Mouse (Mus musculus) CH12.LX (cell line): ENCODE measurements around the gene Slc6a4. TPM values are rescaled to one million over a fixed set of nuclear protein-coding genes. Genes with fewer than 3 reads are reported as not detected.

Source experiments
- DNase-seq: peaks from one replicate; pipeline ENCODE4 v3.0.0-alpha.2; 2013; ENCODE audit errors: extremely low read depth
- H3K27ac ChIP-seq: 2 replicates; pipeline ENCODE4 v1.5.1; 2012; ENCODE audit warnings: low read depth, mild to moderate bottlenecking, control low read depth, moderate library complexity; ENCODE audit not compliant: insufficient read depth
- H3K27me3 ChIP-seq: replicated peaks from 2 replicates; pipeline ENCODE3; 2012; ENCODE audit warnings: inconsistent platforms
- H3K36me3 ChIP-seq, 2 experiments: replicated peaks in 1 of 2; 2 replicates each; pipeline versions ENCODE3 to v1.6.1; 2012; ENCODE audit warnings: inconsistent platforms in 1 of 2, low read length in 1 of 2, mild to moderate bottlenecking in 1 of 2, mixed read lengths in 1 of 2, moderate library complexity in 1 of 2; ENCODE audit not compliant: control insufficient read depth in 1 of 2, insufficient read depth in 1 of 2
- H3K4me1 ChIP-seq, 2 experiments: 2 replicates each; pipeline ENCODE4 v1.6.1; 2012; ENCODE audit warnings: inconsistent platforms in 1 of 2, moderate library complexity in 1 of 2; ENCODE audit not compliant: insufficient read depth in 2 of 2, control insufficient read depth in 1 of 2
- H3K4me2 ChIP-seq: 2 replicates; pipeline ENCODE4 v1.6.1; 2012; ENCODE audit warnings: low read depth, mild to moderate bottlenecking, control low read depth; ENCODE audit not compliant: poor library complexity, insufficient read depth, severe bottlenecking
- H3K4me3 ChIP-seq, 3 experiments: fragments of 150-350 bp in 1 of 3; sonication (generic) in 1 of 3; replicated peaks in 1 of 3; 2 replicates each; pipeline versions ENCODE3 to v1.5.1; 2011 to 2012; ENCODE audit warnings: low read depth in 2 of 3, low read length in 2 of 3, mild to moderate bottlenecking in 2 of 3, moderate library complexity in 2 of 3, control low read depth in 1 of 3, improper control_type of control experiment in 1 of 3, inconsistent platforms in 1 of 3, mixed read lengths in 1 of 3; ENCODE audit not compliant: poor library complexity in 1 of 3
- H3K79me2 ChIP-seq: replicated peaks from 2 replicates; pipeline ENCODE4 v1.6.1; 2012; ENCODE audit warnings: mild to moderate bottlenecking, moderate library complexity; ENCODE audit not compliant: control insufficient read depth, poor library complexity, insufficient read depth, severe bottlenecking; ENCODE audit errors: extremely low read depth
- H3K9ac ChIP-seq: 2 replicates; pipeline ENCODE4 v1.6.1; 2012; ENCODE audit warnings: low read depth, mild to moderate bottlenecking, control low read depth, moderate library complexity; ENCODE audit not compliant: insufficient read depth
- H3K9me3 ChIP-seq: replicated peaks from 2 replicates; pipeline ENCODE3; 2012; ENCODE audit warnings: low read length, inconsistent platforms, mixed read lengths
- BHLHE40 ChIP-seq: IDR thresholded peaks from 2 replicates; pipeline ENCODE4 v1.6.1; 2011; ENCODE audit warnings: mild to moderate bottlenecking, low read depth, low read length, improper control_type of control experiment
- CHD2 ChIP-seq: IDR thresholded peaks from 2 replicates; pipeline ENCODE4 v1.6.1; 2011; ENCODE audit warnings: low read length, improper control_type of control experiment
- E2F4 ChIP-seq: IDR thresholded peaks from 2 replicates; pipeline ENCODE4 v1.6.1; 2011; ENCODE audit warnings: low read depth, low read length, improper control_type of control experiment; ENCODE audit not compliant: insufficient replicate concordance
- ELF1 ChIP-seq: IDR thresholded peaks from 2 replicates; pipeline ENCODE4 v1.6.1; 2014; ENCODE audit warnings: low read depth, mild to moderate bottlenecking, inconsistent platforms, low read length, improper control_type of control experiment
- EP300 ChIP-seq: IDR thresholded peaks from 2 replicates; pipeline ENCODE4 v1.6.1; 2011; ENCODE audit warnings: low read length, improper control_type of control experiment
- ETS1 ChIP-seq: conservative IDR thresholded peaks from 2 replicates; pipeline ENCODE4 v1.6.1; 2012; ENCODE audit warnings: low read depth, mild to moderate bottlenecking, inconsistent platforms, low read length, improper control_type of control experiment, moderate library complexity
- GABPA ChIP-seq: IDR thresholded peaks from 2 replicates; pipeline ENCODE4 v1.6.1; 2012; ENCODE audit warnings: low read depth, low read length, improper control_type of control experiment, inconsistent platforms; ENCODE audit not compliant: insufficient replicate concordance
- HCFC1 ChIP-seq: IDR thresholded peaks from 2 replicates; pipeline ENCODE4 v1.6.1; 2012; ENCODE audit warnings: low read depth, mild to moderate bottlenecking, inconsistent platforms, low read length, improper control_type of control experiment
- IRF4 ChIP-seq: IDR thresholded peaks from 2 replicates; pipeline ENCODE4 v1.6.1; 2014; ENCODE audit warnings: low read depth, mild to moderate bottlenecking, inconsistent platforms, low read length, improper control_type of control experiment
- JUND ChIP-seq: conservative IDR thresholded peaks from 2 replicates; pipeline ENCODE4 v1.6.1; 2011; ENCODE audit warnings: low read depth, low read length, improper control_type of control experiment
- KAT2A ChIP-seq: IDR thresholded peaks from 2 replicates; pipeline ENCODE4 v1.6.1; 2012; ENCODE audit warnings: low read length, improper control_type of control experiment, inconsistent platforms; ENCODE audit not compliant: insufficient replicate concordance
- MAX ChIP-seq: IDR thresholded peaks from 2 replicates; pipeline ENCODE4 v1.6.1; 2011; ENCODE audit warnings: low read length, improper control_type of control experiment
- MAZ ChIP-seq: IDR thresholded peaks from 2 replicates; pipeline ENCODE4 v1.6.1; 2012; ENCODE audit warnings: low read depth, mild to moderate bottlenecking, inconsistent platforms, low read length, improper control_type of control experiment, moderate library complexity
- NELFE ChIP-seq: IDR thresholded peaks from 2 replicates; pipeline ENCODE4 v1.6.1; 2011; ENCODE audit warnings: low read depth, low read length, improper control_type of control experiment
- NRF1 ChIP-seq: IDR thresholded peaks from 2 replicates; pipeline ENCODE4 v1.6.1; 2014; ENCODE audit warnings: low read depth, mild to moderate bottlenecking, inconsistent platforms, low read length, improper control_type of control experiment, moderate library complexity
- POLR2A ChIP-seq: IDR thresholded peaks from 2 replicates; pipeline ENCODE4 v1.6.1; 2011; ENCODE audit warnings: low read depth, mild to moderate bottlenecking, improper control_type of control experiment, low read length
- RAD21 ChIP-seq: IDR thresholded peaks from 2 replicates; pipeline ENCODE4 v1.6.1; 2011; ENCODE audit warnings: low read depth, mild to moderate bottlenecking, low read length, improper control_type of control experiment, moderate library complexity
- SIN3A ChIP-seq: IDR thresholded peaks from 2 replicates; pipeline ENCODE4 v1.6.1; 2012; ENCODE audit warnings: low read length, improper control_type of control experiment, inconsistent platforms
- SMC3 ChIP-seq: IDR thresholded peaks from 2 replicates; pipeline ENCODE4 v1.6.1; 2011; ENCODE audit warnings: low read depth, low read length, improper control_type of control experiment
- TBP ChIP-seq: conservative IDR thresholded peaks from 2 replicates; pipeline ENCODE4 v1.6.1; 2011; ENCODE audit warnings: low read depth, low read length, improper control_type of control experiment
- TCF12 ChIP-seq: IDR thresholded peaks from 2 replicates; pipeline ENCODE4 v1.6.1; 2014; ENCODE audit warnings: low read depth, mild to moderate bottlenecking, inconsistent platforms, low read length, improper control_type of control experiment
- UBTF ChIP-seq: IDR thresholded peaks from 2 replicates; pipeline ENCODE4 v1.6.1; 2012; ENCODE audit warnings: low read depth, mild to moderate bottlenecking, inconsistent platforms, low read length, improper control_type of control experiment, moderate library complexity
- USF1 ChIP-seq: IDR thresholded peaks from 2 replicates; pipeline ENCODE4 v1.6.1; 2014; ENCODE audit warnings: low read depth, mild to moderate bottlenecking, inconsistent platforms, low read length, improper control_type of control experiment
- USF2 ChIP-seq: conservative IDR thresholded peaks from 2 replicates; pipeline ENCODE4 v1.6.1; 2011; ENCODE audit warnings: low read depth, low read length, improper control_type of control experiment
- ZC3H11A ChIP-seq: IDR thresholded peaks from 2 replicates; pipeline ENCODE4 v1.6.1; 2012; ENCODE audit warnings: low read depth, mild to moderate bottlenecking, inconsistent platforms, low read length, improper control_type of control experiment
- dilution Hi-C: fragments of 300-500 bp; cut with MboI; formaldehyde crosslinking; loops from 2 replicates; pipeline ENCODE4 v1.14.3; 2020; ENCODE audit warnings: low sequenced_read_pairs; ENCODE audit not compliant: extremely low pct_unique_long_range_greater_than_20kb, extremely low pct_ligation_motif_present
- in situ Hi-C: fragments of 300-500 bp; cut with MboI; formaldehyde crosslinking; loops from 3 replicates; pipeline ENCODE4 v1.14.3; 2019; ENCODE audit warnings: low sequenced_read_pairs, low pct_ligation_motif_present, low pct_unique_long_range_greater_than_20kb, mixed read lengths
- polyA plus RNA-seq: library from polyadenylated mRNA; unstranded; fragments of >175 nt; gene quantifications from 2 replicates; pipeline ENCODE4 v1.2.1, GENCODE M21; 2012; ENCODE audit warnings: low read depth; ENCODE audit not compliant: insufficient read length
- total RNA-seq, 2 experiments: library from RNA; depleted of rRNA; stranded (reverse); fragments of 300-350 nt in 1 of 2; fragments of >200 nt in 1 of 2; gene quantifications; 2 replicates each; pipeline ENCODE4 v1.2.3; 2012 to 2014

Gene Slc6a4
- total and polyA plus RNA-seq, 3 experiments, result not detected

DNA sequence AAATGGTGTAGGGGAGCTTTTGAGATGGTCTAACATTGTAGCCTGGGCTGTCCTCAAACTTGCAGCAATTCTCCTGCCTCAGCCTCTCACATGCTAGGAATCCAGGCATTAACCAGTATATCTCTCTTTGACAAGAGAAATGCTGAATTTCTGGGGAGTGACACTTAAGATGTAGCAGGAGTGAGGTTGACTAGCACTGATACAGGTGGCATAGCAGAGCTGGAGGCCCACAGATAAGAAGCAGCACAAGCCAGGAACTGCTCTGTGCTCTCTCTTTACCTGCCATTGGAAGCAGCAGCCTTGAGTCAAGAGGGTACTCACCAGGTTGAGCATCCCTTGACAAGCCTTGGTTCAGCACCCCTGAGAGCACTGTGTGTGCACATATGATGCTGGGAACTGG, 14.2 kb upstream of the Slc6a4 start:
- no peaks in the 10 kb centered on the region for H3K79me2 ChIP-seq
- no peak overlapping the region for H3K4me2 ChIP-seq
- dilution Hi-C loops, result no loop called here
- H3K27ac ChIP-seq, result no peak overlapping the region
- H3K9me3 ChIP-seq, result no peaks in the 10 kb centered on the region
- no peak for DNase-seq
- in situ Hi-C loops, result loop anchor here (25.0 kb wide), 1 partner anchor 478 kb away; the partner anchor contains the start of gene Coro6
- H3K4me3 ChIP-seq, result no peak overlapping the region
- H3K27me3 ChIP-seq, result no peaks in the 10 kb centered on the region
- peaks cover 0 to 8% of the 10 kb centered on the region in 2 experiments; a peak in 1 of 4 replicates for H3K4me1 ChIP-seq
- no peak overlapping the region for H3K9ac ChIP-seq
- TF ChIP-seq BHLHE40, result no peak
- no peak for TF ChIP-seq MAX
- no peak for TF ChIP-seq POLR2A
- no peak for TF ChIP-seq ETS1
- no peak for TF ChIP-seq USF2
- no peak for TF ChIP-seq EP300
- no peak for TF ChIP-seq TBP
- no peak for TF ChIP-seq USF1
- no peak for TF ChIP-seq MAZ
- no peak for TF ChIP-seq NELFE
- no peak for TF ChIP-seq CHD2
- no peak for TF ChIP-seq ELF1
- no peak for TF ChIP-seq SIN3A
- TF ChIP-seq TCF12, result no peak
- no peak for TF ChIP-seq SMC3
- no peak for TF ChIP-seq KAT2A
- no peak for TF ChIP-seq RAD21
- no peak for TF ChIP-seq ZC3H11A
- no peak for TF ChIP-seq GABPA
- TF ChIP-seq E2F4, result no peak
- TF ChIP-seq, all 38 proteins: peak for 0
- peaks cover 66 to 91% of the 10 kb centered on the region in 2 experiments for H3K36me3 ChIP-seq

DNA sequence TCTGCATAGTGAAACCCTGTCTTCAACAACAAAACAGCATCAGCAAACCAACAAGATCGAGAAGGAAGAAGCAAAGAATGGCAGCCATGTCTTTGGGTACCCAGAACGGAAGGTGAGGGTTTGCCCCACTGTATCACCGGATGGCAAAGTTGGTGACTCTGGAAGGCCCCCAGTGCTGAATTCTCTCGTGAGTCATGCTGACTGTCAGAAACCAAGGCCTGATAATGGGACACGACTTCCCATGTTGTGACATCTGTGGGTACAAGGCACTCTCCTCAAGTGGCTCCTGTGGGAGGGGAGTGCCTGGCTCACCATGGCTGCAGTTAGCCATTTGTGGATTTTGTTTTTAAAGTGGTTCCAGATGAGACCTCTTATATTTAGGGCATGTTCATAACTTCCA, 7.6 kb upstream of the Slc6a4 start:
- DNase-seq, result no peak
- dilution Hi-C loops (no loop called here), in situ Hi-C loops (loop anchor here (10.0 to 25.0 kb wide), 2 partner anchors 324 to 471 kb away; partner anchors contain the start of gene Coro6)
- Histone ChIP-seq H3K79me2 (no peaks in the 10 kb centered on the region), H3K9me3 (no peaks in the 10 kb centered on the region), H3K9ac (no peak overlapping the region), H3K4me2 (no peak overlapping the region), H3K4me1 (peaks cover 9 to 40% of the 10 kb centered on the region in 2 experiments), H3K27me3 (peaks cover 13% of the 10 kb centered on the region), H3K36me3 (peaks cover 26 to 46% of the 10 kb centered on the region in 2 experiments), H3K27ac (no peak overlapping the region), H3K4me3 (no peak overlapping the region)
- TF ChIP-seq JUND (no peak), ZC3H11A (no peak), SIN3A (no peak), USF2 (no peak), HCFC1 (no peak), IRF4 (no peak), UBTF (no peak), NRF1 (no peak)
